Mouse (Mus musculus) embryo, embryonic 10 days (tissue): ENCODE measurements around the gene Mrpl40.
A peak's percentile ranks its signal among the peaks of the same experiment; 100 is the strongest.
"Not testable (repeated sequence)": the region's sequence is repeated elsewhere in the genome, so short reads cannot be mapped to it uniquely, and the experiment has no call there.

Source experiments
- DNase-seq: peaks from one replicate; pipeline ENCODE4 v3.0.0-alpha.2; 2015; ENCODE audit warnings: low spot score

Gene Mrpl40

DNA sequence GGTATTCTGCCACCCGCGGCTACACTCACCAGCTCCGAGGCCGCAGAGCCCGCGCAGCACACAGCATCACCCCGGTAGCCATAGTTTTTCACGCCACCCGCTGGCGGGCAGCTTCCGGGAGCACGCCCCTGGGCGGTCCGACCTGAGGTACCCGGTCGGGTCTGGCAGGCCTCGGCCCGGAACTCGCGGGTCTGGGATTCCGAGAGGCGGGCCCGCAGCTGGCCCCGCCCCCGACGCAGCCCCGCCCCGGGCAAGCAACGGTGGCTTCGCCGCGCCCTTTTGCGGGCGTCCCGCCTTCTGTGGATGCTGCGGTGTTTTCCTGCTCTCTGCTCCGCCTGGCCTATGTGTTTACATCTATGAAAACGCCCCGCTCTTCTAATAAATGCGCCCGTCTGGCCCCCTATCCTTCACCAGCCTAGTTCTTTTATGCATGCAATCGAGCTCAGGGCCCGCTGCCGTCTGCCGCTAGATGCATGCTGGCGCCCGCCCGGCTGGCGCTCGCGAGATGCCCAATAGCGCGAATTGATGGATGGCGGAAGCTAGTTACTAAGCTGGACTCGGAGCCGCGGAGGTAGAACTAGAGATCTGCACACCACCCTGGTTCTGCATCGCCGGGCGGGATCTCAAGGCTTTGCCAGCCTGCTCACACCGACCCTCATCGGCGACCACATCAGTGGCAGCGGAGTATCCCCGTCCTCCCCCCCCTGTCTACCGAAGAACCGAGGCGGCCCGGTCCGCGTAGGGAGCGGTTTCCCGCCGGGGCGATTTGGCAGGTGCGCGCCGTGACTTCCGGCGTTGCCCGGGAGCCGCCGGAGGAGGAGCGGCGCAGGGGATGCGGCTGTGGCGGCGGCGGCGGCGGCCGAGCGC lies at the start of gene Mrpl40, which contains the start of gene Hira:
Gene Mrpl40, minus strand, starts transcription at position 421 of the 867 bp plus-strand sequence.
Gene Hira, plus strand, starts transcription at position 596 of the 867 bp plus-strand sequence.
- peak; percentile 90 for DNase-seq

DNA sequence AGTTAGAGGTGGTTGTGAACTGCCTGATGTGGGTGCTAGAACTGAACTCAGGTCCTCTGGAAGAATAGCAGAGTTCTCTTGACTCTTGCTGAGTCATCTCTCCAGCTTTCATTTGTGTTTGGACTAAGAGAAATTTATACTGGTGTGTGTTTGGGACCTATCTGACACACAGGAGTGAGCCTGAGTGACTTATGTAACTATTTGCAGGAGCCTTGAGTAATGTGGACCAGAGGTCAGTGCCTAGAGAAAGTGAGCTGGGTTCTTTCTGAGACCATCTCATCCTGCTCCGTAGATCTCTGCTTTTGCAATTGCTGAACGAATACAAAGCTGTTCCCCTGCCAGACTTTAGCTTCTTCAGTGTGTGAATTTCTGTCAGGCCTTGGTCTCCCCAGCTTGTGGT lies 45.1 kb upstream of the Mrpl40 start:
- DNase-seq, result no peak

DNA sequence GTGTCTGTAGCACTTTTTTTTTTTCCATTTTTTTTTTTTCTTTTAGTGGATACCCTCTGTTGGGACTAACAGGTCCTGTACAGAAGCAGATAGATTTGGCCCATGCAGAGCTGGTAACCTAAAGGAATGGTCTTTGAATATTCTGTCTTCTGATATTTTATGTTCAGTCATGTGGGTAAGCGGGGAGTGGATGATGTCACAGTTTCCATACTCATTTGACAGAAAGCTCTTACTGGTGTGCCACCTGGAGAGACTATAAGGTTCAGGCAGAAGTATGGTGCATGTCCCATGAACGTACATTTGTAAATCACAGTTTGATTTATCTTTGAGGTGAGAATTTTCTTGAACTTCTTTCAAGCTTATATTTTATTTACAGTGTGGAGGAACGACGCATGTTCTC lies 39.4 kb upstream of the Mrpl40 start:
- no peak for DNase-seq

DNA sequence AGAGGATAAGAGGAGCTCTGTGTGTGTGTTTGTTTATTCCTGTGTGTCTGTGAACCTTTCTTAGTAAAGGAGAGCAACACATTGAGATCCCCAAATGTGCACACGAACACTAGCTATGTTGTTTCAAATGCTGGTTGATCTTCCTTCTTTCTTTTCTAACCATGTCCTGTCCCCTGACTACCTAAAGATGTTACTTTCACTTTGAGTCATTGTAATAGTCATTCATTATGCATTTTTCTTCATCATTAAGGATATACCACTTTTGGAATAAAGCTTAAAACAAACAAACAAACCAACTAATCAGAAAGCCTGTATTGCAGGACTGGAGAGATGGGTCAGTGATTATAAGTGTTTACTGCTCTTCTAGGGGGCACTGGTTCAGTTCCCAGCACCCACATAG lies 29.0 kb upstream of the Mrpl40 start:
- DNase-seq, result no peak

DNA sequence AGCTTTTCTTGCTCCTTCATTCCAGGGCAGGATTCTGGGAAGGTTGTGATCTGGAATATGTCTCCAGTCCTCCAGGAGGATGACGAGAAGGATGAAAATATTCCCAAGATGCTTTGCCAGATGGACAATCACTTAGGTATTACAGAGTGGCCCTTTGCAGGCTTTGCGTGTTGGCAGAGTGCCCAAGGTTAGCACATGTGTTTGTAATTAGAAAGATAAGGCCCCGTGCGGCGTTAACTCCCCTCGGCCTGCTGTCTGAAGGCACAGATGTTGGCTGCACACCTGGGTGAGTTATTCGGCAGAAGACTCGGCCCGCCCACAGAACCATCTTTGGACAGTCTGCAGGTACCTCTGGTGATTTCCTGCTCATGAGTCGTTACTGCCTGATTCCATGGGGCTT lies 19.8 kb upstream of the Mrpl40 start:
- DNase-seq, result no peak

DNA sequence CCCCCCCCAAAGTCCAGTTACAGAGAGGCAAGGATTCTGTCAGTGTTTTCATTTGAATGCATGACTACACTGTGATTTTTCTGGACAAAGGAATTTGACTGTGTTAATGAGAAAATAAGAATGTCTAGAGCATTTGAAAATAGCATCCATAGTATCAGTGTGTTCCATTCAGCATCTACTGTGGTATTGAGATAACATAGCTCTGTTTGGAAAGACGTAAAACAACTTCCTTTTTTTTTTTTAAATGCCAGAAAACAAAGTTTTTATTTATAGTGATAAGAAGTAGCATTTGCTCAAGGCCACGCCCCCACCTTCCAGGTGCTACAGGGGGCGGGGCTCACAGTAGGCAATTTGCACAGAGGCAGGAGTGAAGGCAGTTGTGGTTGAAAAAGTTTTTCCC lies 18.6 kb upstream of the Mrpl40 start:
- DNase-seq, result no peak

DNA sequence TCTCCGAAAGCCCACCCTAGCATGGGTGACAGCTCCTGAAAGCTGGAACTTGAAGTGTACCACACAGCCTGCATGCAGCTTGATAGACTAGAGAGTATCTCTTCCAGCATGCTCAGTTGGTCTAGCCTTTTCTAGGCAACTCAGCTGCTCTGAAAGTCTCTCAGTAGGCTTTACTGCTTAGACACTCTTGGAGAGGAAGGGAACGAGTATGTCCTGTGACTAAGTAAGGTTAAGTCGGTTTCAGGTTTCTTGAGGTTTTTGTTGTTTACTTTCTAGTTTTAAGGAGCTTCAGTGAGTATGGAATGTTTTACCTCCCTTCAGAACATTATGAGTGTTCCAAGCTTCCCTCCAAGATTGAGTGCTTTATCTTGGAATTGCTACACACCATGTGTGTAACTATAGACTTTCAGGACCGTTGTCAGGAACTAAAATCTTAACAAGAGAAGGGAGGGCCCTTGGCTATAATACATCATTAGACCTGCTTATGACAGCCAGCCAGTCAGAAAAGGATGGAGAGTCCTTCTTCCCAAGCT lies 17.2 kb upstream of the Mrpl40 start:
- no peak for DNase-seq

DNA sequence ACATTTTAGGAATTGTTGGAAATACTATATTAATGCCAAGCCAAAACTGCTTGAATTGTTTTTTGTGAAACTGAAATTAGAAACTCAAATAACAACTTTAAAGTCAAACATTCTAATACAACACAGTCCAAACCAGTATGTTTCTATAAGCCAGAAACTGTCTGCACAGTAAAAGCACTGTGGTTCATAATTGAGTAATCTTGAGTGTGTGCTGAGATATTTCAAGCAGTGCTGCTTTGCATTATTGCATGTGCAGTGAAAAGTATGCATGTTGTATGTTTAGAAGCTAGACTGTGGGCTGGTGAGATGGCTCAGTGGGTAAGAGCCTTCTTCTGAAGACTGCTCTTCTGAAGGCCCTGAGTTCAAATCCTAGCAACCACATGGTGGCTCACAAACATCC lies 7.4 kb upstream of the Mrpl40 start:
- DNase-seq, result no peak

DNA sequence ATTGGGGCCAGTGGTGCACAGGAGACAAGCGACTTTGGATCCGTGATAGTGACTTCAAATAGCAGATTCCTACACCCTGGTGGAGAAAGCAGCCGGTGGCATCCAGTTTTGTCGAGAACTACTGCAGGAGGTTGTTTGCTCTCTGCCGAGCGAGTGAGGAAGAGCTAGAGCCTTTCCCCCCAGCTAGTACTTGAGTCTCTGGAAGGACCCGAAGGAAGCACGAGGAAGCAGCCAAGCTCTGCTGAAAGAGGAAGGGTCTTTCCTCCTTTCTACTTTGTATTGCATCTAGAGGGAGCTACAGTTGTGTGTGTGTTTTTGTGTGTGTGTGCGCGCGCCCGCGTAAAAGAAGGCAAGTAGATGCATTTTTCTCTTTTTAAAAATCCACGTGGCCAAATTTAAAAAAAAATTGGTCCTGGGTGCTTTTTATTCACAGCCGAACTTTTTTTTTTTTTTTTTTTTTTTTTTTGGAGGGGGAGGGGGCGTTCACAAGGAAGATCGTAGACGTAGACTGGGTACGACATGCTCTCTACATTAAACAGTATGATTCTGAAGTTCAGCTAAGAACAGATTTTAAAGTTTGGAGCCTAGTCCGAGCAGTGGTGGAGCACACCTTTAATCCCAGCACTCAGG lies 1.5 kb upstream of the Mrpl40 start:
- DNase-seq, result no peak

DNA sequence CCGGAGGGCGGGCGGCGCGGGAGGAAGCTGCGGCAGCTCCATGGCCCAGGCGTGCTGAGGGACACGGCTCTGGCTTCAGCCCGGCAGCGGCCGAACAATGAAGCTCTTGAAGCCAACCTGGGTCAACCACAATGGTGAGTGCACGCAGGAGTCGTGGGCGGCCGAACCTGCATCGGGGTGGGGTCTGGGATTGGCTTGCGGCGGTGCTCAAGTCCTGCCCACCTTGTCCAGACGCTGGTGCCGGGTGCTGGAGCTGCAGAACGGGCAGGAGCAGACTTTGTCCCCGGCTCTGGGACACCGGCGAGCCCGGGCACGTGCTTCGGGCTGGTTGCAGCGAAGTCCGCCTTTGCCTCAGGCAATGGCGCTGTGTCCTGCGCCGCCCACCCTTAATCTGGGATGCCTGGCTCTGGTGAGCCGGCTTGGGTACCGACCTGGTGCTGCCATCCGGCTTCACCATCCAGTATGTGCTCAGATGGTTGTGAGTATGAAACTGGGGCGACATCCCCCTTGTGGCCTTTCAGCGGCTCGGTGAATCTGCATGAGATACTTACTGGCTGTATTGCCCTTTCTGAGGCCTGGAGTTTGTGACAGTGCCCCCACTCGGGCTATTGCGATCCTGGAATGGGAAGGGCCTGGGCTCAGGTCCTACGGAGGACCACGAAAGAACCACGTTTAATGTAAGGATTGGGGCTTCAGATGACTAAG lies 876 bp upstream of the Mrpl40 start:
- peak; percentile 77 for DNase-seq

DNA sequence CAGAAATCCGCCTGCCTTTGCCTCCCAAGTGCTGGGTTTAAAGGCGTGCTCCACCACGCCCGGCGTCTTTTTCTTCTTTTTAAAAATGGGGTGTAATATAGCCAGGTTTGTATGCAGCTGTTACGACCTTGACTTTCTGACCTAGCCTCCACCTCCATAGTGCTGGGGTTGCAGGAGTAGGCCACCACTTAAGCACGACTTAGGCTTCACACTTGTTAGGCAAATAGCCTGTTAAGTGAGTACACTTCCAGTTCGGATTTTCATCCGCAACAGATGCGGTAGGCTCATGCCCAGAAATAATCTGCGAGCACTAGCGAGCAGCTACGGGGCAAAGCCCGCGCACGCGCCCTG lies 596 bp downstream of the Mrpl40 start:
- no peak for DNase-seq

DNA sequence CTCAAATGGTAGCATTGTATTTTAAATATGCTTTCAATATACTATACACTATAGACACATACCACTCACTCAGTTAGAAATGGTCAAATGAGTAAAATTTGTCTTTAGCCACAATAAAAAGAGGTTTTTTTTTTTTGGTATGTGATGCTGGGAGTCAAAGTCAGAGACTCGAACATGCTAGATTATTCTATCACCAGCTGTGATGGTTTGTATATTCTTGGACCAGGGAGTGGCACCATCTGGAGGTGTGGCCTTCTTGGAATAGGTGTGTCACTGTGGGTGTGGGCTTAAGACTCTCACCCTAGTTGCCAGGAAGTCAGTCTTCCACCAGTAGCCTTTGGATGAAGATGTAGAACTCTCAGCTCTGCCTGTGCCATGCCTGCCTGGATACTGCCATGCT lies 6.2 kb downstream of the Mrpl40 start:
- DNase-seq, result not testable (repeated sequence)

DNA sequence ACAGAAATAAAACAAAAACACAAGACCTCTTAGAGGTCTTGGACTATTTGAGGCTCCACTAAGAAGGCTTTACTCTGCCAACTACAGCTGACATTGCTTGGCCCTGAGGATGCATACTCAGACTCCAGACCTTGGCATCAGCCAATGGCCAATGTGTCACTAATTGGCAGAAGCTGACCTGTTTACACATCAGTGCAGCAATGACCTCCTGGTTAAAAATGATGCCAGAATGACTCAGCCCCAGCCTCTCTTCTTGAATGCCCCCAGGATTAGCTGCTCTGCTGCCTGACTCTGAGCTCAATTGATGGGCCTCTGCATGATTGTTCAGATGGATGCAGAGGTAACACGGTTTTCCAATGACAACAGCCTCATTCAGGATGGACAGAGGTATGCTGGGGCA lies 16.5 kb downstream of the Mrpl40 start:
- DNase-seq, result no peak

DNA sequence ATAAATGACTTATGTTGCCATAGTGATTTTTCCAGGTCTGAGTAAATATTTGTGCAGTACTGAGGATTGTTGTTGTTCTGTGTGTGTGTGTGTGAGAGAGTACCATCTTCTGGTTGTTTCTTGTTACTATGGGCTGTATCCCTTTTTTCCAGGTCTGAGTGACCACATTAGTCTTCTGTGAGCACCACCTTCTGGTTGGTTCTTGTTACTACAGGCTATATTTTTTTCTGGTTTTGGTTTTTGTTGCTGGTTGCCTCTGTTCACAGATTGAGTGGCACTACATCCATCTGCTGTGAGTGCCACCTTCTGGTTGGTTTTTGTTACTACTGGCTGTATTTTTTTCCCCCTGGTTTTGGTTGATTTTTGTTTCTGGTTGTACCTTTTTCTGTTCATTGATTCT lies 18.1 kb downstream of the Mrpl40 start:
- peak; percentile 46 for DNase-seq

DNA sequence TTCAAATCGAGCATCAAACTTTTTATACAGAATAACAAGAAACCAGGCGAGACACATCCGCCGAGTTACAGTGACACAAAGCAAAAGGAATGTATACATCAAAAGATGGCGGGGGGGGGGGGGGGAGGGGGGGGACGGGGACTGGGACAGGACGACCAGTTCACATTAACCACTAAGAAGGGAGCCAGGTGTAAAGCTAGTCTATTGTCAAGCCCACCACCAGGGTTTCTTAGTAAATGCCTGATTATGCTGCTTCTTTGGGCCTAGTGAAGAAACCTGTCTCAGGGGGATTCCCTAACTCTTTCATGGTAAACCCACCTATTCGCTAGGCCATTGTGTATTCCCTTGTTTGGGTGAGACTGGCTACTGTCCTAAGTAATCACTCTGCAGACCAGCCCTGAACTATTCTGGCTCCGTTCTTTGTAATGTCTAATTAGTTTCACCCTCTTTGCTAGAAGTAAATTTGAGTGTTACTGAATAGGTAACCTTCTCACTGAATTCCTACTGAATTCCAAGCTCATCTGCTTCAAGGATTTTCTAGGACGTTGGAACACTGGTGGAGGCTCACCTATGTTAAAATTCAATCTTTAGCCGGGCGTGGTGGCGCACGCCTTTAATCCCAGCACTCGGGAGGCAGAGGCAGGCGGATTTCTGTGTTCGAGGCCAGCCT lies 27.0 kb downstream of the Mrpl40 start:
- not testable (repeated sequence) for DNase-seq

DNA sequence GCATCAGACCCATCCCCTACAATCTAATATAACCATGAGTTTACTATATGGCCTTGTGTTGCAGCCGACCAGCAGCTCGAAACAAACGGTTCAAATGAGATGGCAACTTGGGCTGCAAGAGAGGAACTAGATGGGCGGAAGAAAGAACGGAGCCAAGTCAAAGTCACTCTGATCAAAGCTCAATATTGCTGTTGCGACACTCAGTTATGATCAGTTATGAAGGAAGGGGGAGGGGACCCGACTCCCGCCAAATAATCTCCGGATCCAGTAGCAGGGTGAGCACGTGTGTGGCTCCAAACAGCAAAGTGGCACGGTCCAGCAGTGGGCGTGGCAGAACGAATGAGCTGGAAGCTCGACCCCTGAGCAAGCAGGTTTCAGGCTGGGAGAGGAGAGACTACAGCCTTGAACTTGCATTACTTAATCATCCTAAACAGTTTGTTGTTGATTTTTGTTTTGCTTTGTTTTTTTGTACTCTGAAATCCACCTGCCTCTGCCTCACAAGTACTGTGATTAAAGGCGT lies 30.3 kb downstream of the Mrpl40 start:
- no peak for DNase-seq

DNA sequence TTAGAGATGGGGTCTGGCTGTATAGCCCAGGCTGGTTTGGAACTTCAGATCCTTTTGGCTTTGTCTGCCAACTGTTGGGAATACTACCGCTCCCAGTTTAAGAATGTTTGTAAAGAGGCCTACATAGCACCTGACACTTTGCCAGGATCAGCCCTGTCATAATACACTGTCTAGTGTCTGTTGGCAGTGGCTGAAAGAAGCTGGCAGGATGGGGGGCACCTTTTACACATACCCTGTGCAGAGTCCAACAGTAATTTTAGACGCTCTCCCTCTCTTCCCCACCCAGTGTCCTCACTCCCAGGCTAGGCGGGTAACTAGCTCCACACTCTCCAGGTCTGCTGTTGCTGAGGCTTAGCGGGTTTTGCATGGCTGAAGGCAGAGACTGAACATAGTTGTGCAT lies 38.3 kb downstream of the Mrpl40 start:
- DNase-seq, result no peak

DNA sequence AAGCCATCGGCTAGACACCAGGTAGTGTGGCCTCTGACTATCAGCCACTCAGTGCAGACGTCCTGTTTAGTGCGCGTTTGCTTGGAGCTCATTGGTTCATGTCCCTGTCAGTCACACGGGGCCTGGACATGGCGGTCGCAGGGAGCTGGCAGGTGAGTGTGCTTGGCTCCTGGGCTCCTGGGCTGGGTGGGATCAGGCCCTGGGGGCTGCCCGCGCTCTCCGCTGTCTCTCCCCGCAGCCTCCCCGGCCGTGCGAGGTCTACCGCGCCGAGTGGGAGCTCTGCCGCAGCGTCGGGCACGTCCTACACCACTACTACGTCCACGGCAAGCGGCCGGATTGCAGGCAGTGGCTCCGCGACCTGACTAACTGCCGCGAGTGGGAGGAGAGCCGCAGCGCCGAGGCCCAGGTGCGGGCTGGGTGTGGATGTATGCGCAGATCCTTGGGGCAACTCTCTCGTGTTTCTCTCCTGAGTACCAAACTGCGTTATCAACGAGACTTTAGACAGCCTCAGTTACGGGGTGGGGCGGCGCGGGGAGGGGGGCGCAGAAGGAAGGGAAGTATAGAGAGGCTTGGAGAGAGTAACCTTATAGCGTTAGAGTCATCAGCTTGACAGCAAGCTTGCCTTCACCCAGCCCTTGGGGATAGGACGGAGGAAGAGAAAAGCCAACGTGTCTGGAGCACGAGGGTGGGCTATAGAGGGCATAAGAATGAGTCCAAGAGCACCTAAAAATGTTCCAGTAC lies 40.0 kb downstream of the Mrpl40 start, which contains the start of the genes 2510002D24Rik and Gm28539:
Gene 2510002D24Rik, plus strand, starts transcription at position 111 of the 741 bp plus-strand sequence.
Gene Gm28539, plus strand, starts transcription at position 117 of the 741 bp plus-strand sequence.
- DNase-seq, result peak; percentile 96

DNA sequence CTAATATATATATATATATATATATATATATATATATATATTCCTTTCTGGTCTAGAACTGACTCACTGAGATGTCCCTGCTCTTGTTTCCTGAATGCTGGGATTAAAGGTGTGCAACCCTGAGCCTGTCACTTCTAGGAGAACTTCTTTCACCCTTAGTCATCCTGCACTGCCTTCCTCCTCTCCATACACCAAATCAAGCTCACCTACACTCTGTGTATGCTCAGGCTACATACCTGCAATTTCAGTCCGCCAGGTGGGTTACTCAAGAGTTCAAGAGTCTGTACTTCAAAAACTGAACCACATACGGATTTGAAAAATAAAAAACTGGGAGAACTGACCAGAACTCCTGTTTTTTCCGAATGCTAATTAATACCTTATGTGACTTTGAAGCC lies 40.6 kb downstream of the Mrpl40 start:
- no peak for DNase-seq

DNA sequence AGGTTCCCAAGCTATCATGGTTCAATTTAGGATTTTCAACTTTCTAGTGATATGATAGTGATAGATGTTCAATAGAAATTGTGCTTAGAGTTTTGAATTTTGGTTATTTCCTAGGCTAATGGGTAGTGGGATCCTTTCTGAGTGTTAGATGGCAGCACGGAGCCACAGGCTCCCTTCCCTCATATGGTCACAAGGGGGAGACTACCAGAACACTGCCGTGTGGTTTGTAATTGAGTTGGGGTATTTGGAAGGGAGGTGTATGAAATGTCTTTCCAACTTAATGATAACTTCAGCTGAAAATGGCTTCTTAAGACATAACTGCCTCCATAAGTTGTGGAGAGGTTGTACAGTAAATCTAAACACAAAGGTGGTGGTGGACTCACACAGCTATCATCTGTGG lies 43.2 kb downstream of the Mrpl40 start:
- no peak for DNase-seq

DNA sequence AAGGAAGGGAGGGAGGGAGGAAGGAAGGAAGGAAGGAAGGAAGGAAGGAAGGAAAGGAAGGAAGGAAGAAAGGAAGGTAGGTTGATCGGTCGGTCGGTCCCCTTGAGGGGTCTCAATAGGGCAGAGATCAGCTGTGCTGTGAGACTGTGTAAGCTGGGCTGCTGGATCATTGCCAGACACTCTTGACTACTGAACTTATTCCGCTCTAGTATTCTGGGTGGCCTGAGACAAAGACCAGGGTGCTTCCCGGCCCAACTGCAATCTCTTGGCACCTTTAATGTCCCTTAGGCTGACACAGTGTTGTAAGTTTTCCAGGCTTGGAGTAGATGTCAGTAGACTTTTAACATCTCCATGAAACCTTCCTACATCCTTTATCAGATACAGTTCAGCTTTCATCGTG lies 47.6 kb downstream of the Mrpl40 start:
- DNase-seq, result no peak
